Mouse (Mus musculus): ENCODE results near the gene Ms4a6c. TPM values are rescaled to one million over a fixed set of nuclear protein-coding genes. Genes with fewer than 3 reads are reported as not detected.
"Not testable (repeated sequence)": the region's sequence is repeated elsewhere in the genome, so short reads cannot be mapped to it uniquely, and the experiment has no call there.

Ms4a6c gene
- polyA plus RNA-seq, 1 experiment from 2014 or later, result 5.1 TPM

DNA sequence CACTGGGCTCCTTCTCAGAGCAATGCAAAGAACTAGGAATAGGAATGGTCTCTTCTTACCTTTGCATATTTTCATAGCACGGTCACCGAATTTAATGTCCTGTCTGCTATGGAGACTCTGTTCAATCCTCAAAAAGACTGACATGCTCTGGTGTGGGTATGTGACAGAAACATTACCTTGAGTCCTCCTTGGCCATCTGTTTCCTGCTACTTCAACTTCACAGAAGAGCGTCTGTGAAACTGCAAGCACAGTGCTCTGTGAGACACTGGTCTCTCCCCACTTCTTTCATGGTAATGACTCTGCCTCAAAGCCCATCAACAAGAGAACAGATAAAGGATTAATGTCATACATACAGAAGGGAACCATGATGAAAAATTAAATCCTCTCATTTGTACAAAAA is 15.2 kb downstream of the Ms4a6c start:
- no peaks in the 10 kb centered on the region for H3K9me3 ChIP-seq (replicated peaks)
- no peak overlapping the region for H3K4me2 ChIP-seq
- H3K27ac ChIP-seq, result no peak overlapping the region
- no peak overlapping the region for H3K9ac ChIP-seq
- no peaks in the 10 kb centered on the region for H3K36me3 ChIP-seq
- H3K27me3 ChIP-seq, result no peaks in the 10 kb centered on the region
- H3K4me3 ChIP-seq (replicated peaks), result no peak overlapping the region
- no peaks in the 10 kb centered on the region for H3K4me1 ChIP-seq
- no peak for ATAC-seq (replicated peaks; ENCODE audit: low FRiP score)
- WGBS, result 85% methylated on average over 3 of the region's 3 CpGs

DNA sequence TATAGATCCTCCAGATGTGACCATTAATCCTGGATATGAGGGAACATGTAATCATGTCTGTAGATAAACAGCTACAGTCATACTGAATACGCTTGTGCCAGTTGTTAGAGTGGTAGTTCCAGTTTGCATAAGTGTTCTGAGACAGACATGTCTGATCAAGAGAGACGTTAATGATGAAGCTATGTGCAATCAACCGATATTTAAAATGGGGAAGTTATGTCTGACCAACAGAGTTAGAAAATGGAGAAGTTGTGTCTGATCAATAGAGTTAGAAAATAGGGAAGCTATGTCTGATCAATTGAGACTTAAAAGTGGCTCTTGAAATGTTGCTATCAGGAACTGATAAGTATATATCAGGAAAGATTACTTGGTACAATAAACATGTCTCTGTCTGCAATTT is 16.1 kb downstream of the Ms4a6c start:
- Histone ChIP-seq H3K9me3 (replicated peaks) (no peaks in the 10 kb centered on the region), H3K4me2 (no peak overlapping the region), H3K9ac (no peak overlapping the region), H3K27ac (no peak overlapping the region), H3K36me3 (no peaks in the 10 kb centered on the region), H3K27me3 (no peaks in the 10 kb centered on the region), H3K4me1 (no peaks in the 10 kb centered on the region), H3K4me3 (replicated peaks) (no peak overlapping the region)
- WGBS, result 88% methylated on average over 3 of the region's 3 CpGs
- no peak for ATAC-seq (replicated peaks; ENCODE audit: low FRiP score)

DNA sequence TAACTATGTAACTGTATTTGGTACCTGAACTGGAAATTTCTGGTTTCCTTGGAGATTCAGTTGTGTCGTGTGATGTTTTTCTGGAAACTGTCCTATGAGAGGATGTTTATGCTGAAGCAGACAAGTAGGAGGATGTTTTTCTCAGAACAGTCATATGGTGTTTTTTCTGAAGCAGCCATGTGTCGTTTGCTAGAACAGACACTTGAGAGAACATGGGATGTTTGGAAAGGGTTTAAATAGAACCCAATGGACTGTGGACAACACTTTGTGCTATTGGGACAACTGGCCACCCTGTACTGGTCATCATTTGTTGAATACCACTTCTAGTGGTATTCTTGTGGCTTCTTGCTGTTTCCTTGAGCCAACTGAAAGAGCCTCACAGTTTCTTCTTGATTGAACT is 16.6 kb downstream of the Ms4a6c start, which contains the start of gene Gm8369:
TSS of gene Gm8369 (plus strand) at position 193 of the 400 bp plus-strand sequence.
- 77% methylated on average over 2 of the region's 2 CpGs for WGBS
- no peaks in the 10 kb centered on the region for H3K36me3 ChIP-seq
- no peaks in the 10 kb centered on the region for H3K9me3 ChIP-seq (replicated peaks)
- no peaks in the 10 kb centered on the region for H3K27me3 ChIP-seq
- no peak within 1 kb of the TSS for H3K4me2 ChIP-seq
- H3K9ac ChIP-seq, result no peak within 1 kb of the TSS
- ATAC-seq (replicated peaks; ENCODE audit: low FRiP score), result no peak
- H3K4me3 ChIP-seq (replicated peaks), result no peak within 1 kb of the TSS
- no peaks in the 10 kb centered on the region for H3K4me1 ChIP-seq
- H3K27ac ChIP-seq, result no peak within 1 kb of the TSS

DNA sequence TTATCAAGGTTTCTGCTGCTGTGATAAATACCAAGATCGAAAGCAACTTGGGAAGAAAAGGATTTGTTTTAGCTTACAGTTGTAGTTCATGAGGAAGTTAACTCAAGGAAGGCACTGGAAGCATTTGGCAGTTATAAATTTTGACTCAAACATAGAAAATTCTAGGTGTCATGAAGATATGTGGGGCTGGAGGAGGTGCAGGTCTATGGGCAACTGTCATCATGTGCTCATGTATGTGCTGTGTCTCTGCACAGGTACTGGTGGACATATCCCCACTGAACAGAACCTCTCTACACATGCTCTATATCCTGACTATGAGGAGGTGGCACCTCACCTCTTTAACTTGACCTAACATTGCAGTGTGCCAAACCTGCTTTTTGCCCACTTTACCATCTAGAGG is 17.4 kb downstream of the Ms4a6c start:
- no peaks in the 10 kb centered on the region for H3K27me3 ChIP-seq
- H3K4me2 ChIP-seq, result no peak overlapping the region
- no peak for ATAC-seq (replicated peaks; ENCODE audit: low FRiP score)
- H3K4me3 ChIP-seq (replicated peaks), result no peak overlapping the region
- H3K36me3 ChIP-seq, result no peaks in the 10 kb centered on the region
- no peak overlapping the region for H3K27ac ChIP-seq
- WGBS, result 79% methylated on average over 1 of the region's 1 CpGs
- H3K9me3 ChIP-seq (replicated peaks), result no peaks in the 10 kb centered on the region
- no peaks in the 10 kb centered on the region for H3K4me1 ChIP-seq
- H3K9ac ChIP-seq, result no peak overlapping the region

DNA sequence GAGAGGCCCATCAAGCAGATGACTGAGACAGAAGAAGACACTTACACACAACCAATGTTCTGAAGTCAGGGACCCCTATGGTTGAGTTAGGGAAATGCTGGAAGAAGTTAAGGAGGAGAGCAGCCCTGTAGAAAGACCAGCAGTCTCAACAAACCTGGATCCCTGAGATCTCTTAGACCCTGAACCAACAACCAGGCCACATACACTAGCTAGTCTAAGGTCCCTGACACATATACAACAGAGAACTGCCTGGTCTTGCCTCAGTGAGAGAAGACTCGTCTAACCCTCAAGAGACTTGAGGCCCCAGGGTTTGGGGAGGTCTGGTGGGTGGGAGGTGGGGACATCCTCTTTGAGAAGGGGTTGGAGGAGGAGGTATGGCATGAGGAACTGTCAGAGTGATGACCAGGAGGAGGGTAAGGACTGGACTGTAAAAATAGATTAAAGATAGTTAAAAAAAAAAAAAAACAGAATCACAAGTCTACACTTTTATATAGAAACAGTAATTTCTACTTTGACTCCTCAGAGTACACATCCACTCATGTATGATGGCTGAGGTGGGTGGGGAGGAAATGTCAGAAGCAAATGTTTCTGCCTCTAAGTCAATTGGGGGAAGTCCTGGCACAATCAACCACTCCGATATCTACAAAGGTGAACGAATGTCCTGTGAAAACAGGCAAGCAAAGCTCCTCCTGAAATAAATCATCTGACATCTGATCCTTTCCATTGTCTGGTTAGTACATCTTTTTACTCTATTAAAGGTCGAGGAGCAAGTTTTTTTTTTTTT is 22.4 kb downstream of the Ms4a6c start:
- no peak overlapping the region for H3K27ac ChIP-seq
- H3K9ac ChIP-seq, result no peak overlapping the region
- no peaks in the 10 kb centered on the region for H3K9me3 ChIP-seq (replicated peaks)
- ATAC-seq (replicated peaks; ENCODE audit: low FRiP score), result no peak
- 66% methylated on average over 4 of the region's 4 CpGs for WGBS
- no peaks in the 10 kb centered on the region for H3K4me1 ChIP-seq
- H3K4me3 ChIP-seq (replicated peaks), result no peak overlapping the region
- no peak overlapping the region for H3K4me2 ChIP-seq
- H3K27me3 ChIP-seq, result no peaks in the 10 kb centered on the region
- no peaks in the 10 kb centered on the region for H3K36me3 ChIP-seq

DNA sequence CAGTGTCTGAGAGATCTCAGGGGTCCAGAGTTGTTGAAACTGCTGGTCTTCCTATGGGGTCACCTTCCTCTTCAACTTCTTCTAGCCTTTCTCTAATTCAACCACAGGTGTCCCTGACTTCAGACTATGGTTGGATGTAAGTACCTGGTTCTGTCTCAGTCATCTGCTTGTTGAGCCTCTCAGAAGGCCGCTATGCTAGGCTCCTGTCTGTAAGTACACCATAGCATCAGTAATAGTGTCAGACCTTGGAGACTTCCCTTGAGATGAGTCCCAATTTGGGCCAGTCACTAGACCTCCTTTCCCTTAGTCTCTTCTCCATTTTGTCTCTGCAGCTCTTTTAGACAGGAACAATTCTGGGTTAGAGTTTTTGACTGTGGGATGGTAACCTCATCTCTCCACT is 23.5 kb downstream of the Ms4a6c start:
- Histone ChIP-seq H3K9me3 (replicated peaks) (no peaks in the 10 kb centered on the region), H3K9ac (no peak overlapping the region), H3K4me1 (no peaks in the 10 kb centered on the region), H3K36me3 (no peaks in the 10 kb centered on the region), H3K27me3 (no peaks in the 10 kb centered on the region), H3K27ac (no peak overlapping the region), H3K4me2 (no peak overlapping the region), H3K4me3 (replicated peaks) (no peak overlapping the region)
- no peak for ATAC-seq (replicated peaks; ENCODE audit: low FRiP score)
- 91% methylated on average over 1 of the region's 1 CpGs for WGBS

DNA sequence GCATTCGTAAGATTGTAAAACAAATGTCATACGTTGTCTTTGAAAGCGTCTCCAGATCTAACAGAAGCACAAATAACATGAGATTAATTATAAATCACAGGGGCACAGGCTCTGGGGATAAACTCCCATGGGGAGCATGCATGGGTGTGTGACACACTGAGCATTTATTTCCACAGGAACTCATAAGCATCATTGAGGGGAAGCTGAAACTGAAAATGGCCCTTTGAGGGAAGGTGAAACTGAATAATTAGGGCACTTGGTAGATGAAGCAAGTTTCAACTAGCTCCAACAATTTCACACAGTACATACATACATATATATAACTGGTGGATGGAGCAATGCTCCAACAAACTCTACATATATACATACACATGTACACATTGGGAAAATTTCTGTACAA is 25.4 kb downstream of the Ms4a6c start:
- H3K27ac ChIP-seq, result no peak overlapping the region
- H3K27me3 ChIP-seq, result no peaks in the 10 kb centered on the region
- ATAC-seq (replicated peaks; ENCODE audit: low FRiP score), result no peak
- no peaks in the 10 kb centered on the region for H3K4me1 ChIP-seq
- H3K36me3 ChIP-seq, result no peaks in the 10 kb centered on the region
- WGBS, result 84% methylated on average over 3 of the region's 3 CpGs
- no peak overlapping the region for H3K9ac ChIP-seq
- no peaks in the 10 kb centered on the region for H3K9me3 ChIP-seq (replicated peaks)
- H3K4me3 ChIP-seq (replicated peaks), result no peak overlapping the region
- H3K4me2 ChIP-seq, result no peak overlapping the region

DNA sequence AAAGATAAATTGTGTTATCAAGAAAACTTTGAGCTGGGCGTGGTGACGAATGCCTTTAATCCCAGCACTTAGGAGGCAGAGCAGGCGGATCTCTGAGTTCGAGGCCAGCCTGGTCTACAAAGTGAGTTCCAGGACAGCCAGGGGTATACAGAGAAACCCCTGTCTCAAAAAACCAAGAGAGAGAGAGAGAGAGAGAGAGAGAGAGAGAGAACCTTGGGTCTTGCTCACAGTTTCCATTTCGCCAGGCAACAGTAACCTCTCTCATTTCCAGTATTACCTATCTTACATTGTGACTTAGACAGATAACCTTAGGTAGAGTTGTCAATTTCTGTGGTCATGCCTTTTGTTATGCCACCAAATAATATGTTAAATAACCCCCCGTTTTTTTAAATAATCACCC is 27.2 kb downstream of the Ms4a6c start:
- Histone ChIP-seq H3K9me3 (replicated peaks) (no peaks in the 10 kb centered on the region), H3K4me2 (no peak overlapping the region), H3K4me3 (replicated peaks) (no peak overlapping the region), H3K36me3 (no peaks in the 10 kb centered on the region), H3K9ac (no peak overlapping the region), H3K4me1 (no peaks in the 10 kb centered on the region), H3K27ac (no peak overlapping the region), H3K27me3 (no peaks in the 10 kb centered on the region)
- no peak for ATAC-seq (replicated peaks; ENCODE audit: low FRiP score)
- 81% methylated on average over 6 of the region's 6 CpGs for WGBS

DNA sequence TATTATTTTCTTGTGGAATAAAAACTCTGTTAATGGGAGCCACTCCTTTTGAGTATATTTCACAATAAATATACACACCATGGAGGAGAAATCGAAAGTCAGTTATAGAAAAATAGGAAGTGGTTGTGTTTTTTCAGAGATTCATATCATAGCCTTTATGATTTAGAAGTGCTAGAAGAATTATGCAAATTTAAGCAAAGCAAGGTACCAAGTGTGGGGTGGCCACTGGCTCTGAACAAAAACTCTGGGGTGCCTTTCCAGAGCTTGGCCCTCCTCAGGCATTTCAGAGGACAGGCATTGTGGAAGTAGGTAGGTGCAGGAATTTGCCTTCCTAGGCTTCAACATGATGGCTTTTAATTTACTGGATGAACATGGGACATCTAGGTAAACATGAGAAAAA is 28.1 kb downstream of the Ms4a6c start:
- not testable (repeated sequence) for ATAC-seq (replicated peaks; ENCODE audit: low FRiP score); H3K36me3 ChIP-seq
- WGBS, result 81% methylated on average over 1 of the region's 1 CpGs

DNA sequence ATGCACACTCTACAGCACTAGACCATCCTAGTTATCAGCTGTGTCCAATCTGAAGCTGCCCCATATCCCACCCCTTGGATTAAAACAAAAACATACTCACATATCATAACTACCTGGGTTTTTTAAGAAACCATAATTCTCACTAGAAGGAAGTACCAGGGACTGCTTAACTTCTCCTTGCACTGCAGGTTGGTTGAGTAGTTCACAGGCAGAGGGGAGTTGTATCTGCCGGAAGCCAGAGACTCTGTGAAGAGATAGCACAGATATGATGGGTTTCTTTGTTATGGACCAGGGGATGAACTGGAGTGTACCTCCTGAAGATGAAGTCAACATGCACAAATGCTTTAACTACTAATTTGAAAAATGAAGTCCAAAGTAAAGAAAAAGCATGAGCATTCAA is 31.6 kb downstream of the Ms4a6c start:
- no peaks in the 10 kb centered on the region for H3K27me3 ChIP-seq
- H3K4me3 ChIP-seq (replicated peaks), result no peak overlapping the region
- no peak overlapping the region for H3K27ac ChIP-seq
- H3K36me3 ChIP-seq, result no peaks in the 10 kb centered on the region
- ATAC-seq (replicated peaks; ENCODE audit: low FRiP score), result no peak
- H3K4me1 ChIP-seq, result no peaks in the 10 kb centered on the region
- WGBS, result 92% methylated on average over 1 of the region's 1 CpGs
- H3K9ac ChIP-seq, result no peak overlapping the region
- no peak overlapping the region for H3K4me2 ChIP-seq
- no peaks in the 10 kb centered on the region for H3K9me3 ChIP-seq (replicated peaks)

More for the DNA sequence above, 28.1 kb downstream of the Ms4a6c start:
- not testable (repeated sequence) for H3K4me1 ChIP-seq; H3K4me2 ChIP-seq; H3K27ac ChIP-seq; H3K27me3 ChIP-seq; H3K4me3 ChIP-seq (replicated peaks); H3K9ac ChIP-seq; H3K9me3 ChIP-seq (replicated peaks)

DNA sequence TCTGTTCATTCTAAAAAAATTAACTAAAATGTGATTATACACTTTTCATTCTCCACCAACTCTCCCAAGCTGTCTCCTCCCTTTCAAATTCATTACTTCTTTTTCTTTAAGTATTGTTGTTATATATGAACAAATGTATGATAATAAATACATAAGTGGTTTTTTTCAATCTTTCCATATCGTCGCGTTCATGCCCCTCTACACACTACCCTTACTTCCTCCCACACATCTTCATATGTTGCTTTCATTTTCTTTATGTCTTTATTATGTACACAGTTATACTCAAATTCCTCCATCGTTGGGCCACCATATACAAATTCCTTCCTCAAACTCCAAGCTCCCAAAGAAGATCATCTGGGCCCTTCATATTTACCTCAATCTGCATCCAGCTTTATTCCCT is 32.2 kb downstream of the Ms4a6c start:
- H3K27me3 ChIP-seq, result no peaks in the 10 kb centered on the region
- H3K4me3 ChIP-seq (replicated peaks), result no peak overlapping the region
- no peaks in the 10 kb centered on the region for H3K9me3 ChIP-seq (replicated peaks)
- no peak overlapping the region for H3K9ac ChIP-seq
- WGBS, result 89% methylated on average over 4 of the region's 4 CpGs
- no peak overlapping the region for H3K4me2 ChIP-seq
- H3K27ac ChIP-seq, result no peak overlapping the region
- H3K4me1 ChIP-seq, result no peaks in the 10 kb centered on the region
- ATAC-seq (replicated peaks; ENCODE audit: low FRiP score), result no peak
- H3K36me3 ChIP-seq, result no peaks in the 10 kb centered on the region

DNA sequence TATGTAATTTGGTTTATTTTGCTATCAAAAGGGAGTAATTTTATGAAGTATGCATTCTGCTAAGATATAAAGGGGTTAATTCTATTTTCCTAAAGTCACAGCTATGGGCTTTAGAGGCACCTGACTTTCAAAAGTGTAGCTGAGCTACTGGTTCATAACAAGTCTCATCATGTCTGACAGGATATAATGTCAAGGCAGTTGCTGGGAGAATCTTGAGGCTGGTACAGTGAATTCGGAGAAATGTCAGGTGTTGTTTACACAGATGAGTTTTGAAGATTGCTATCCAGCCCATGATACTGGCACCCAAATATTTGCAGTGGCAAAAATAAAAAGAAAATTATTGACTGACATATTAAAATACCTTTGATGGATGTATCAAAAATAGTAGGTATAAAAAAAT is 35.7 kb downstream of the Ms4a6c start:
- 84% methylated on average over 1 of the region's 1 CpGs for WGBS
- no peak for ATAC-seq (replicated peaks; ENCODE audit: low FRiP score)
- H3K4me2 ChIP-seq, result no peak overlapping the region
- H3K9ac ChIP-seq, result no peak overlapping the region
- H3K4me3 ChIP-seq (replicated peaks), result no peak overlapping the region
- H3K4me1 ChIP-seq, result no peaks in the 10 kb centered on the region
- no peaks in the 10 kb centered on the region for H3K9me3 ChIP-seq (replicated peaks)
- H3K27me3 ChIP-seq, result no peaks in the 10 kb centered on the region
- no peaks in the 10 kb centered on the region for H3K36me3 ChIP-seq
- no peak overlapping the region for H3K27ac ChIP-seq

DNA sequence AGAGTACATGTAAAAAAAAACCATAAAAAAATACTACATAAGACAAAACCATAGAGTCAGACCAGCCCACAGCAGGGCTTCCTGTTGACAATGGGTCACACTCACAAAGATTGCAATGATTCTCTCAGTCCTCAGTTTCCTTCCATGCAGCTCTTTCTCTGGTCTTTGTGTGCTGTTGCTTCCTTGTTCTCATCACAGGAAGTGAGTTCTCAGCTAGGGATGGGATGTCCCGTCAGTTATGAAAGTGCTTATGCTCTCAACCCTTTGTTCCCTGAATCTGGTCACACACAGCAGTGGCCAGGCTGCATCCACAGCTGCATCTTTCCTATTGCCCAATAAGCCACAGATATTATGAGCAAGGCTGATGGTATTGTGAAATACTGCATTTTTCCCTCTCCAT is 44.3 kb downstream of the Ms4a6c start:
- Histone ChIP-seq H3K4me2 (no peak overlapping the region), H3K9ac (no peak overlapping the region), H3K27me3 (no peaks in the 10 kb centered on the region), H3K36me3 (no peaks in the 10 kb centered on the region), H3K4me1 (no peaks in the 10 kb centered on the region), H3K4me3 (replicated peaks) (no peak overlapping the region), H3K27ac (no peak overlapping the region), H3K9me3 (replicated peaks) (no peaks in the 10 kb centered on the region)
- ATAC-seq (replicated peaks; ENCODE audit: low FRiP score), result no peak
- WGBS, result 73% methylated on average over 1 of the region's 1 CpGs
